Mouse (Mus musculus): Measurements from ENCODE around the gene Sult1c2. TPM values are rescaled to one million over a fixed set of nuclear protein-coding genes. Genes with fewer than 3 reads are reported as not detected.
"Not testable (repeated sequence)": the region's sequence is repeated elsewhere in the genome, so short reads cannot be mapped to it uniquely, and the experiment has no call there.

The Sult1c2 gene
- polyA plus RNA-seq (2011; ENCODE audit: insufficient read depth, insufficient read length, low read depth, missing spikeins), result not detected in 2 replicates

- no peak within 1 kb of the TSS for H3K9ac ChIP-seq (ENCODE audit: low read depth, poor library complexity, severe bottlenecking)
- TF ChIP-seq CTCF (IDR thresholded peaks at IDR 0.05; ENCODE audit: low read depth, low read length) (no peak), EP300 (IDR thresholded peaks at IDR 0.05; ENCODE audit: insufficient read depth, low read depth, low read length) (no peak), POLR2A (IDR thresholded peaks at IDR 0.05; ENCODE audit: insufficient read depth, low read length) (no peak)
- H3K36me3 ChIP-seq (ENCODE audit: control insufficient read depth, insufficient read depth, low read length, poor library complexity, severe bottlenecking), result no peaks in the 10 kb centered on the region
- no peaks in the 10 kb centered on the region for H3K27me3 ChIP-seq (ENCODE audit: control insufficient read depth, insufficient read depth, low read length, poor library complexity, severe bottlenecking)
- H3K4me3 ChIP-seq (ENCODE audit: low read depth, low read length), result no peak within 1 kb of the TSS
- H3K27ac ChIP-seq (ENCODE audit: insufficient read depth, low read length), result no peak within 1 kb of the TSS
- H3K9me3 ChIP-seq (replicated peaks; ENCODE audit: control insufficient read depth, insufficient read depth, low read length, poor library complexity, severe bottlenecking), result no peaks in the 10 kb centered on the region
- no peaks in the 10 kb centered on the region for H3K4me1 ChIP-seq (ENCODE audit: control insufficient read depth, insufficient read depth, low read length)
Measured at GRCm38 (mm10) chr17:53846206-53846605, at the start of gene Sult1c2. Sult1c2 (minus strand) TSS chr17:53846339.

- not testable (repeated sequence) for H3K9ac ChIP-seq (ENCODE audit: low read depth, poor library complexity, severe bottlenecking); H3K4me3 ChIP-seq (ENCODE audit: low read depth, low read length); H3K4me1 ChIP-seq (ENCODE audit: control insufficient read depth, insufficient read depth, low read length); H3K36me3 ChIP-seq (ENCODE audit: control insufficient read depth, insufficient read depth, low read length, poor library complexity, severe bottlenecking); H3K27ac ChIP-seq (ENCODE audit: insufficient read depth, low read length); H3K27me3 ChIP-seq (ENCODE audit: control insufficient read depth, insufficient read depth, low read length, poor library complexity, severe bottlenecking)
- H3K9me3 ChIP-seq (replicated peaks; ENCODE audit: control insufficient read depth, insufficient read depth, low read length, poor library complexity, severe bottlenecking), result peaks cover 27% of the 10 kb centered on the region
Measured at GRCm38 (mm10) chr17:53879006-53879675, 33.0 kb upstream of the Sult1c2 start.

- no peaks in the 10 kb centered on the region; the same call in 1 of the 2 replicates for H3K9me3 ChIP-seq (replicated peaks; ENCODE audit: control insufficient read depth, insufficient read depth, low read length, poor library complexity, severe bottlenecking)
- H3K36me3 ChIP-seq (ENCODE audit: control insufficient read depth, insufficient read depth, low read length, poor library complexity, severe bottlenecking), result no peaks in the 10 kb centered on the region
- H3K27me3 ChIP-seq (ENCODE audit: control insufficient read depth, insufficient read depth, low read length, poor library complexity, severe bottlenecking), result no peaks in the 10 kb centered on the region
- H3K27ac ChIP-seq (ENCODE audit: insufficient read depth, low read length), result no peak overlapping the region
- TF ChIP-seq POLR2A (IDR thresholded peaks at IDR 0.05; ENCODE audit: insufficient read depth, low read length), result no peak
- no peak for TF ChIP-seq CTCF (IDR thresholded peaks at IDR 0.05; ENCODE audit: low read depth, low read length)
- no peak for TF ChIP-seq EP300 (IDR thresholded peaks at IDR 0.05; ENCODE audit: insufficient read depth, low read depth, low read length)
- H3K4me3 ChIP-seq (ENCODE audit: low read depth, low read length), result no peak overlapping the region
- H3K9ac ChIP-seq (ENCODE audit: low read depth, poor library complexity, severe bottlenecking), result no peak overlapping the region
- no peaks in the 10 kb centered on the region for H3K4me1 ChIP-seq (ENCODE audit: control insufficient read depth, insufficient read depth, low read length)
Measured at GRCm38 (mm10) chr17:53874433-53874832, 28.3 kb upstream of the Sult1c2 start.

- Histone ChIP-seq H3K36me3 (ENCODE audit: control insufficient read depth, insufficient read depth, low read length, poor library complexity, severe bottlenecking) (no peaks in the 10 kb centered on the region), H3K4me3 (ENCODE audit: low read depth, low read length) (no peak overlapping the region), H3K4me1 (ENCODE audit: control insufficient read depth, insufficient read depth, low read length) (no peaks in the 10 kb centered on the region), H3K27ac (ENCODE audit: insufficient read depth, low read length) (no peak overlapping the region), H3K9me3 (replicated peaks; ENCODE audit: control insufficient read depth, insufficient read depth, low read length, poor library complexity, severe bottlenecking) (no peaks in the 10 kb centered on the region), H3K9ac (ENCODE audit: low read depth, poor library complexity, severe bottlenecking) (no peak overlapping the region), H3K27me3 (ENCODE audit: control insufficient read depth, insufficient read depth, low read length, poor library complexity, severe bottlenecking) (no peaks in the 10 kb centered on the region)
- TF ChIP-seq POLR2A (IDR thresholded peaks at IDR 0.05; ENCODE audit: insufficient read depth, low read length), result no peak
- no peak for TF ChIP-seq CTCF (IDR thresholded peaks at IDR 0.05; ENCODE audit: low read depth, low read length)
- TF ChIP-seq EP300 (IDR thresholded peaks at IDR 0.05; ENCODE audit: insufficient read depth, low read depth, low read length), result no peak
Measured at GRCm38 (mm10) chr17:53872192-53872591, 26.1 kb upstream of the Sult1c2 start.

- H3K36me3 ChIP-seq (ENCODE audit: control insufficient read depth, insufficient read depth, low read length, poor library complexity, severe bottlenecking), result no peaks in the 10 kb centered on the region
- no peak for TF ChIP-seq POLR2A (IDR thresholded peaks at IDR 0.05; ENCODE audit: insufficient read depth, low read length)
- no peak for TF ChIP-seq EP300 (IDR thresholded peaks at IDR 0.05; ENCODE audit: insufficient read depth, low read depth, low read length)
- TF ChIP-seq CTCF (IDR thresholded peaks at IDR 0.05; ENCODE audit: low read depth, low read length), result no peak
- no peak overlapping the region for H3K9ac ChIP-seq (ENCODE audit: low read depth, poor library complexity, severe bottlenecking)
- no peaks in the 10 kb centered on the region for H3K4me1 ChIP-seq (ENCODE audit: control insufficient read depth, insufficient read depth, low read length)
- no peaks in the 10 kb centered on the region for H3K9me3 ChIP-seq (replicated peaks; ENCODE audit: control insufficient read depth, insufficient read depth, low read length, poor library complexity, severe bottlenecking)
- H3K27me3 ChIP-seq (ENCODE audit: control insufficient read depth, insufficient read depth, low read length, poor library complexity, severe bottlenecking), result no peaks in the 10 kb centered on the region
- H3K27ac ChIP-seq (ENCODE audit: insufficient read depth, low read length), result no peak overlapping the region
- no peak overlapping the region for H3K4me3 ChIP-seq (ENCODE audit: low read depth, low read length)
Measured at GRCm38 (mm10) chr17:53869931-53870330, 23.8 kb upstream of the Sult1c2 start.

GRCm38 (mm10) chr17:53865260-53865955, 19.3 kb upstream of the Sult1c2 start:
- no peaks in the 10 kb centered on the region for H3K27me3 ChIP-seq (ENCODE audit: control insufficient read depth, insufficient read depth, low read length, poor library complexity, severe bottlenecking)
- no peaks in the 10 kb centered on the region for H3K9me3 ChIP-seq (replicated peaks; ENCODE audit: control insufficient read depth, insufficient read depth, low read length, poor library complexity, severe bottlenecking)
- no peaks in the 10 kb centered on the region for H3K36me3 ChIP-seq (ENCODE audit: control insufficient read depth, insufficient read depth, low read length, poor library complexity, severe bottlenecking)
- no peak overlapping the region for H3K9ac ChIP-seq (ENCODE audit: low read depth, poor library complexity, severe bottlenecking)
- no peaks in the 10 kb centered on the region for H3K4me1 ChIP-seq (ENCODE audit: control insufficient read depth, insufficient read depth, low read length)
- no peak overlapping the region for H3K4me3 ChIP-seq (ENCODE audit: low read depth, low read length)
- no peak overlapping the region for H3K27ac ChIP-seq (ENCODE audit: insufficient read depth, low read length)
- no peak for TF ChIP-seq POLR2A (IDR thresholded peaks at IDR 0.05; ENCODE audit: insufficient read depth, low read length)

All from ES-Bruce4 (cell line).